In the genomic region with DNA sequence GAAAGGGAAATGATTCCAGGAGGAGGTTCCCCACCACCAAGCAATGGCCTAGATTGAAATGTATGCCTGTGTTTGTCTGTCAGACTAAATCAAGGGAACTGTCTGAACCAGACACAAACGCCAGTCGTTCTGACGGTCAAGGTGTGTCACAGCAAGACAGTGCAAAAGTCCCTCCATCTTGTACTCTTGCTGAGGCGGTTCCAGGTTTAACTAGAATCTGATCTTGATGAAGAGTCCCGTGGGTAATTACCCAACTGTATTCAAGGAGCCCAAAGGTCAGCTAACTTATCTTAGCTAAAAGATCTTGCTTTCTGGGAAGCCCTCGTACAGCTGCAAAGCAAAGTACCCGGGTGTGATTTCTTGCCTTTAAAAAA, we compare ENCODE assay signal across 9 mouse cellular contexts. TPM values are rescaled to one million over a fixed set of nuclear protein-coding genes. Genes with fewer than 3 reads are reported as not detected.
DNase-seq lines count a peak whose midpoint lies in the region; ATAC-seq and TF ChIP-seq lines count a peak whose summit lies in the region.
"Had no signal": no experiment of that assay in that cellular context is flagged by ENCODE, and none has a peak within 500 bp of the region (broad histone marks: within the 10 kb centered on the region; RNA-seq: fewer than 3 reads in every experiment).

No protein-coding gene starts in this region.

- ATAC-seq in liver, embryonic 12.5 days = peak; percentile 14; the same call in 1 of the 2 replicates

- peaks cover 3% of the 10 kb centered on the region; the same call in 1 of the 2 replicates for H3K4me1 ChIP-seq in testis, adult 2 months (ENCODE audit: control insufficient read depth, insufficient read depth, low read length)
- H3K4me1 ChIP-seq in liver, embryonic 12.5 days = peaks cover 27% of the 10 kb centered on the region

- TF ChIP-seq POLR2A in testis, adult 2 months (IDR thresholded peaks at IDR 0.05; ENCODE audit: control insufficient read depth, low read depth, low read length) = no peak

- no peak for TF ChIP-seq CTCF in testis, adult 2 months (IDR thresholded peaks at IDR 0.05; ENCODE audit: control insufficient read depth, insufficient read depth, insufficient replicate concordance, low read depth, low read length)

- peak overlapping the region; percentile 92 for H3K4me3 ChIP-seq in testis, adult 2 months (ENCODE audit: control insufficient read depth, low read depth, low read length)
- peak overlapping the region; percentile 91 for H3K4me3 ChIP-seq in liver, embryonic 12.5 days

- peaks cover 19% of the 10 kb centered on the region for H3K9me3 ChIP-seq in liver, embryonic 12.5 days (replicated peaks)

- WGBS in liver, embryonic 12.5 days (ENCODE audit: insufficient replicate concordance) = 62% methylated on average over 7 of the region's 7 CpGs

- H3K27me3 ChIP-seq in testis, adult 2 months (ENCODE audit: control insufficient read depth, insufficient read depth, low read length) = no peaks in the 10 kb centered on the region
- no peaks in the 10 kb centered on the region for H3K27me3 ChIP-seq in liver, embryonic 12.5 days (replicated peaks)

- no peaks in the 10 kb centered on the region for H3K36me3 ChIP-seq in testis, adult 2 months (ENCODE audit: control insufficient read depth, insufficient read depth, low read length)
- peaks cover 38% of the 10 kb centered on the region for H3K36me3 ChIP-seq in liver, embryonic 12.5 days

- H3K9ac ChIP-seq in liver, embryonic 12.5 days = peak overlapping the region; percentile 90

- peak; percentile 6 for DNase-seq in adrenal gland, postnatal 14 days
- DNase-seq in adrenal gland, postnatal 36 days = no peak
- DNase-seq in testis, postnatal 14 days (ENCODE audit: low spot score) = no peak
- DNase-seq in right cerebral cortex, adult 2 months (ENCODE audit: low spot score in 2 of 2) = no peak
- DNase-seq in embryo, embryonic 10 days (ENCODE audit: low spot score) = no peak
- no peak for DNase-seq in cerebellum, postnatal 25 days

- peak overlapping the region; percentile 94 for H3K4me2 ChIP-seq in liver, embryonic 12.5 days

- peak overlapping the region; percentile 72; the same call in 1 of the 2 replicates for H3K27ac ChIP-seq in testis, adult 2 months (ENCODE audit: control insufficient read depth, insufficient read depth, low read depth, low read length)
- 0 out of 2 replicates have a peak overlapping the region, but pooled peaks have one; percentile 72 for H3K27ac ChIP-seq in liver, embryonic 12.5 days

RNA-seq across cellular contexts. Expression of a gene that starts 0.5 kb away (rescaled TPM):
- 25.4 and 26.2 TPM in 2 replicates for total RNA-seq in adrenal gland, postnatal 14 days (2021)
- 10 to 100 TPM; 27.2 to 31.5 TPM for total RNA-seq in adrenal gland, postnatal 36 days (2021)
- polyA plus RNA-seq in testis, adult 2 months (2012; rRNA removed) = 3.4 and 3.9 TPM in 2 replicates
- 27.5 and 27.6 TPM in 2 replicates for polyA plus RNA-seq in liver, embryonic 12.5 days (2016; fragmentation: Nextera tagmentation; extraction: Ambion mirVana)

RNA-seq across cellular contexts. Expression of a gene that starts 16.5 kb away (rescaled TPM):
- 18.6 and 19.3 TPM in 2 replicates for total RNA-seq in adrenal gland, postnatal 14 days (2021)
- 10 to 100 TPM; 18.1 to 21.9 TPM for total RNA-seq in adrenal gland, postnatal 36 days (2021)
- polyA plus RNA-seq in testis, adult 2 months (2012; rRNA removed) = 32.2 and 37.1 TPM in 2 replicates
- polyA plus RNA-seq in liver, embryonic 12.5 days (2016; fragmentation: Nextera tagmentation; extraction: Ambion mirVana) = 22.3 and 25.4 TPM in 2 replicates

RNA-seq across cellular contexts. Expression of a gene that starts 17.6 kb away (rescaled TPM):
- total RNA-seq in adrenal gland, postnatal 14 days (2021) = 904 and 935 TPM in 2 replicates
- 100 to 1,000 TPM; 878 to 908 TPM for total RNA-seq in adrenal gland, postnatal 36 days (2021)
- 185 and 215 TPM in 2 replicates for polyA plus RNA-seq in testis, adult 2 months (2012; rRNA removed)
- polyA plus RNA-seq in liver, embryonic 12.5 days (2016; fragmentation: Nextera tagmentation; extraction: Ambion mirVana) = 906 and 911 TPM in 2 replicates

RNA-seq across cellular contexts. Expression of a gene that starts 26.6 kb away (rescaled TPM):
- total RNA-seq in adrenal gland, postnatal 14 days (2021) = 1.5 and 1.7 TPM in 2 replicates
- under 1 TPM; 0.59 to 0.70 TPM for total RNA-seq in adrenal gland, postnatal 36 days (2021)
- 57.6 and 60.5 TPM in 2 replicates for polyA plus RNA-seq in testis, adult 2 months (2012; rRNA removed)
- polyA plus RNA-seq in liver, embryonic 12.5 days (2016; fragmentation: Nextera tagmentation; extraction: Ambion mirVana) = 0.06 and 0.14 TPM in 2 replicates
- total RNA-seq: megakaryocyte progenitor cell, adult 5-6 weeks had no signal
